Mouse (Mus musculus): ENCODE results near the gene Dlx6. TPM values are rescaled to one million over a fixed set of nuclear protein-coding genes. Genes with fewer than 3 reads are reported as not detected.
A peak's percentile ranks its signal among the peaks of the same experiment; 100 is the strongest.

The Dlx6 gene
- polyA plus RNA-seq, 1 experiment from 2014 or later = 14.7 TPM

- H3K27ac ChIP-seq (replicated peaks) = peak overlapping the region; percentile 93
- WGBS = 2% methylated on average over 5 of the region's 5 CpGs
- no peaks in the 10 kb centered on the region for H3K36me3 ChIP-seq
- ATAC-seq (replicated peaks) = peak; percentile 4; the same call in 1 of the 2 replicates
- H3K4me1 ChIP-seq = peaks cover 12% of the 10 kb centered on the region
- H3K9ac ChIP-seq (replicated peaks) = no peak overlapping the region
- H3K9me3 ChIP-seq = no peaks in the 10 kb centered on the region
- H3K4me2 ChIP-seq (replicated peaks) = peak overlapping the region; percentile 66
- peaks cover 40% of the 10 kb centered on the region for H3K27me3 ChIP-seq
- H3K4me3 ChIP-seq = peak overlapping the region; percentile 40
Measured at GRCm38 (mm10) chr6:6871692-6872091, 8.6 kb downstream of the Dlx6 start.

- H3K36me3 ChIP-seq = no peaks in the 10 kb centered on the region
- no peak for ATAC-seq (replicated peaks)
- peaks cover 44% of the 10 kb centered on the region for H3K27me3 ChIP-seq
- H3K27ac ChIP-seq (replicated peaks) = peak overlapping the region; percentile 93
- WGBS = 1% methylated on average over 5 of the region's 5 CpGs
- no peaks in the 10 kb centered on the region for H3K9me3 ChIP-seq
- peak overlapping the region; percentile 52 for H3K4me3 ChIP-seq
- H3K4me1 ChIP-seq = peaks cover 12% of the 10 kb centered on the region
- peak overlapping the region; percentile 11; the same call in 1 of the 2 replicates for H3K9ac ChIP-seq (replicated peaks)
- peak overlapping the region; percentile 66 for H3K4me2 ChIP-seq (replicated peaks)
Measured at GRCm38 (mm10) chr6:6872873-6873272, 9.7 kb downstream of the Dlx6 start.

GRCm38 (mm10) chr6:6873476-6874072 is 10.4 kb downstream of the Dlx6 start:
- Histone ChIP-seq H3K27me3 (peaks cover 44% of the 10 kb centered on the region), H3K4me3 (peak overlapping the region; percentile 52)

GRCm38 (mm10) chr6:6874073-6874771 is 11.1 kb downstream of the Dlx6 start:
- H3K9ac ChIP-seq (replicated peaks) = peak overlapping the region; percentile 70
- ATAC-seq (replicated peaks) = peak; percentile 35
- 0% methylated on average over 25 of the region's 25 CpGs for WGBS
- H3K27me3 ChIP-seq = peaks cover 47% of the 10 kb centered on the region
- peaks cover 15% of the 10 kb centered on the region for H3K4me1 ChIP-seq
- peak overlapping the region; percentile 52 for H3K4me3 ChIP-seq
- no peaks in the 10 kb centered on the region for H3K36me3 ChIP-seq
- H3K9me3 ChIP-seq = no peaks in the 10 kb centered on the region
- H3K27ac ChIP-seq (replicated peaks) = peak overlapping the region; percentile 93
- peak overlapping the region; percentile 66 for H3K4me2 ChIP-seq (replicated peaks)

More at GRCm38 (mm10) chr6:6873476-6874072, 10.4 kb downstream of the Dlx6 start:
- peaks cover 15% of the 10 kb centered on the region for H3K4me1 ChIP-seq
- WGBS = 2% methylated on average over 19 of the region's 19 CpGs
- H3K9ac ChIP-seq (replicated peaks) = peak overlapping the region; percentile 70
- H3K4me2 ChIP-seq (replicated peaks) = peak overlapping the region; percentile 66
- no peaks in the 10 kb centered on the region for H3K36me3 ChIP-seq
- H3K9me3 ChIP-seq = no peaks in the 10 kb centered on the region
- peak overlapping the region; percentile 93 for H3K27ac ChIP-seq (replicated peaks)
- ATAC-seq (replicated peaks) = no peak

- Histone ChIP-seq H3K9ac (replicated peaks) (peak overlapping the region; percentile 70), H3K9me3 (no peaks in the 10 kb centered on the region), H3K36me3 (no peaks in the 10 kb centered on the region), H3K4me3 (peak overlapping the region; percentile 52), H3K4me1 (peaks cover 15% of the 10 kb centered on the region), H3K27me3 (peaks cover 43% of the 10 kb centered on the region), H3K4me2 (replicated peaks) (peak overlapping the region; percentile 66), H3K27ac (replicated peaks) (peak overlapping the region; percentile 93)
- no peak for ATAC-seq (replicated peaks)
- WGBS = 1% methylated on average over 11 of the region's 11 CpGs
Measured at GRCm38 (mm10) chr6:6875136-6875535, 12.0 kb downstream of the Dlx6 start.

- Histone ChIP-seq H3K9me3 (no peaks in the 10 kb centered on the region), H3K9ac (replicated peaks) (peak overlapping the region; percentile 70), H3K27ac (replicated peaks) (peak overlapping the region; percentile 93), H3K27me3 (peaks cover 39% of the 10 kb centered on the region), H3K36me3 (no peaks in the 10 kb centered on the region), H3K4me1 (peaks cover 15% of the 10 kb centered on the region), H3K4me3 (peak overlapping the region; percentile 52), H3K4me2 (replicated peaks) (peak overlapping the region; percentile 66)
- ATAC-seq (replicated peaks) = no peak
- WGBS = 5% methylated on average over 9 of the region's 9 CpGs
Measured at GRCm38 (mm10) chr6:6875676-6876075, 12.5 kb downstream of the Dlx6 start.

- H3K4me3 ChIP-seq = peak overlapping the region; percentile 52
Measured at GRCm38 (mm10) chr6:6876231-6876630, 13.1 kb downstream of the Dlx6 start.

GRCm38 (mm10) chr6:6876731-6877130 is 13.6 kb downstream of the Dlx6 start:
- H3K27me3 ChIP-seq = peaks cover 39% of the 10 kb centered on the region
- no peaks in the 10 kb centered on the region for H3K9me3 ChIP-seq
- H3K4me3 ChIP-seq = peak overlapping the region; percentile 52
- WGBS = 16% methylated on average over 7 of the region's 7 CpGs
- H3K4me2 ChIP-seq (replicated peaks) = peak overlapping the region; percentile 66
- H3K4me1 ChIP-seq = peaks cover 26% of the 10 kb centered on the region
- no peak for ATAC-seq (replicated peaks)
- H3K27ac ChIP-seq (replicated peaks) = peak overlapping the region; percentile 93
- no peaks in the 10 kb centered on the region for H3K36me3 ChIP-seq
- H3K9ac ChIP-seq (replicated peaks) = peak overlapping the region; percentile 70

More at GRCm38 (mm10) chr6:6876231-6876630, 13.1 kb downstream of the Dlx6 start:
- Histone ChIP-seq H3K36me3 (no peaks in the 10 kb centered on the region), H3K9ac (replicated peaks) (peak overlapping the region; percentile 70), H3K4me2 (replicated peaks) (peak overlapping the region; percentile 66), H3K27me3 (peaks cover 39% of the 10 kb centered on the region), H3K9me3 (no peaks in the 10 kb centered on the region), H3K4me1 (peaks cover 20% of the 10 kb centered on the region), H3K27ac (replicated peaks) (peak overlapping the region; percentile 93)
- 3% methylated on average over 2 of the region's 2 CpGs for WGBS
- no peak for ATAC-seq (replicated peaks)

GRCm38 (mm10) chr6:6877346-6877910 is 14.3 kb downstream of the Dlx6 start:
- Histone ChIP-seq H3K4me1 (peaks cover 25% of the 10 kb centered on the region), H3K36me3 (no peaks in the 10 kb centered on the region), H3K27ac (replicated peaks) (peak overlapping the region; percentile 93), H3K27me3 (peaks cover 34% of the 10 kb centered on the region), H3K9ac (replicated peaks) (peak overlapping the region; percentile 70), H3K4me2 (replicated peaks) (peak overlapping the region; percentile 66), H3K4me3 (peak overlapping the region; percentile 52), H3K9me3 (no peaks in the 10 kb centered on the region)
- no peak for ATAC-seq (replicated peaks)
- WGBS = 16% methylated on average over 5 of the region's 5 CpGs

- peak overlapping the region; percentile 70 for H3K9ac ChIP-seq (replicated peaks)
- H3K27ac ChIP-seq (replicated peaks) = peak overlapping the region; percentile 93
- 4% methylated on average over 34 of the region's 34 CpGs for WGBS
- H3K27me3 ChIP-seq = peaks cover 37% of the 10 kb centered on the region
- H3K9me3 ChIP-seq = no peaks in the 10 kb centered on the region
- H3K36me3 ChIP-seq = no peaks in the 10 kb centered on the region
- peak overlapping the region; percentile 52 for H3K4me3 ChIP-seq
- peak overlapping the region; percentile 66 for H3K4me2 ChIP-seq (replicated peaks)
- no peak for ATAC-seq (replicated peaks)
- H3K4me1 ChIP-seq = peaks cover 30% of the 10 kb centered on the region
Measured at GRCm38 (mm10) chr6:6877981-6878840, 15.1 kb downstream of the Dlx6 start.

- Histone ChIP-seq H3K9me3 (no peaks in the 10 kb centered on the region), H3K4me1 (peaks cover 30% of the 10 kb centered on the region), H3K9ac (replicated peaks) (peak overlapping the region; percentile 70), H3K4me3 (peak overlapping the region; percentile 52), H3K36me3 (no peaks in the 10 kb centered on the region), H3K27me3 (peaks cover 44% of the 10 kb centered on the region), H3K27ac (replicated peaks) (peak overlapping the region; percentile 93), H3K4me2 (replicated peaks) (peak overlapping the region; percentile 66)
- WGBS = 2% methylated on average over 14 of the region's 14 CpGs
- ATAC-seq (replicated peaks) = no peak
Measured at GRCm38 (mm10) chr6:6878841-6879291, 15.7 kb downstream of the Dlx6 start.

Measured in forebrain, embryonic 15.5 days (tissue).